Mouse (Mus musculus): ENCODE measurements around the gene Clec2d.
"Not testable (repeated sequence)": the region's sequence is repeated elsewhere in the genome, so short reads cannot be mapped to it uniquely, and the experiment has no call there.

Clec2d gene

DNA sequence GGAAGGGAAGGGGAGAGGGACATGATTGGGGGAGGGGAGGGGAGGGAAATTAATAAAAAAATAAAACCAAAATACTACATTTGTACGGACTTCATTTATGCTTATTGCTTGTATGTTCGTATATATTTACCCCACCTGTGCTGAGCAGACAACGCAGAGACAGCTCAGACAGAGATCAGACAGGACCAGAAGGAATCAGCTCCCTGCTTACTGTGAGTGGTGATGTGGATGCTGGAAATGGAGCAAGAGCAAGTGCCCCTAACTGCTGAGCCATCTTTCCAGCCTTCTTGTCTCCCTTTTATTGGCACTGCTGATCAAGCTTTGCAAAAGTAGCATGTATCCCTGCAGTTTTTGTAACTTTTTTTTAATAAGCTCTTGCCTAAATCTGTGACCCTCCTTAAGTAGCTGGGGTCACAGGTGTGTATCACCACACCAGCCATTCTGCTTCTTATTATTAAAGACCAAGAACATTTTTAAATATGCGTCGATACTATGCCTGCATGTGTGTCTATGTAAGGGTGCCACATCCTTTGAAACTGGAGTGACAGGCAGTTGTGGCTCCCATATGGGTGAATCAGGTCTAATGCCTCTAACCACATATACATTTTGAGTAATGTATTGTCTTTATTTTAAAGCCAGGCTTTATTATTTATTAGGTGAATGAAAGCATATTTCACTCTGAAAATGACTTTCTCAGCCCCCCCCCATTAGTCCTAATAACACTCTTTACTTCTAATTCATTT, 6.2 kb downstream of the Clec2d start:
- in situ Hi-C loops (cut with MboI): loop anchor here (10.0 kb wide), 2 partner anchors 48 to 332 kb away; no protein-coding TSS in a partner anchor

DNA sequence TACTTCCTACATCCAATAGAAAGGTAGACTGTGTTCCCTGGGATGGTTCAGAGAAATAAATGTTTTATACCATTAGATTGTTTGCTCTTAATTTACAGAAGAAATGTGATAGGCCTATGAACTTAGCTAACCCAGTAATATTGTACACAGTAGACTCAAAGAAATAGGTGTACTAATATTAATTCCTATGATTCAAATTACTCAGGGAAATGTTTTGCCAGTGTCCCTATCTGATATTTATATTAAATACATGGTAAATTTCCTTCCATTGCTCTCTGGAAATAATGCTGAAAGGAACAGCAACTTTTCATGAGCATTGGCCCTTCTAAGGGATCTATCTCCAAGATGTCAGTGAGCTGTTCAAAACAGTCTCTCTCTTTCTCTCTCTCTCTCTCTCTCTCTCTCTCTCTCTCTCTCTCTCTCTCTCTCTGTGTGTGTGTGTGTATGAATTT, 6.8 kb downstream of the Clec2d start:
- in situ Hi-C loops (cut with MboI): loop anchor here (10.0 kb wide), 2 partner anchors 48 to 332 kb away; no protein-coding TSS in a partner anchor

DNA sequence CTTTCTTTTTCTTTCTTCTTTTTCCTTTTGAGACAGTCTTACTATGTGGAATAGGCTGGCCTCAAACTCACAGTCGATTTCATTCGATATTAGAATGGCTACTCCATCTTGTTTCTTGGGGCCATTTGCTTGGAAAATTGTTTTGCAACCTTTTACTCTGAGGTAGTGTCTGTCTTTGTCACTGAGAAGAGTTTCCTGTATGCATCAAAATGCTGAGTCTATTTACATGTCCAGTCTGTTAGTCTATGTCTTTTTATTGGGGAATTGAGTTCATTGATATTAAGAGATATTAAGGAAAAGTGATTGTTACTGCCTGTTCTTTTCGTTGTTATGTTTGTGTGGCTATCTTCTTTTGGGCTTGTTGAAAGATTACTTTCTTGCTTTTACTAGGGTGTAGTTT, 7.4 kb downstream of the Clec2d start:
- in situ Hi-C loops (cut with MboI): loop anchor here (10.0 kb wide), 2 partner anchors 47 to 333 kb away; no protein-coding TSS in a partner anchor

- in situ Hi-C loops (cut with MboI): no loop called here
Observed at GRCm38 (mm10) chr6:129193431-129193830, 13.0 kb downstream of the Clec2d start.

- in situ Hi-C loops (cut with MboI): not testable (repeated sequence)
Observed at GRCm38 (mm10) chr6:129200066-129200465, 19.7 kb downstream of the Clec2d start.

GRCm38 (mm10) chr6:129202306-129202705, 21.9 kb downstream of the Clec2d start:
- in situ Hi-C loops (cut with MboI): no loop called here

DNA sequence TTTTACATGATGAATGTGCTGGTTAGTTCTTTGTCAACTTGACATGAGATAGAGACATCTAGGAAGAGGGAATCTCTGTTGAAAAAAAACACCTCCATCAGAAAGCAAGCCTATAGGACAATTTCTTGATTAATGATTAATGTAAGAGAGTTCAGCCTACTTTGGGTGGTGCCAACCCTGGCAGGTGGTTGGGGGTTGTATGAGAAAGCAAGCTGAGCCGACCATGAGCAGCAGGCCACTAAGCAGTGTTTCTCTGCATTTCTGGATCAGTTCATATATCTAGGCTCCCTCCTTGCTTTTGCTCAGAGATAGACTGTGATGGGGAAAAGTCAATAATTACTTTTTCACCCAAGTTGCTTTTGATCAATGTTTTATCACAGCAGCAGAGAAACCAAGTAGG, 23.9 kb downstream of the Clec2d start:
- in situ Hi-C loops (cut with MboI): no loop called here

DNA sequence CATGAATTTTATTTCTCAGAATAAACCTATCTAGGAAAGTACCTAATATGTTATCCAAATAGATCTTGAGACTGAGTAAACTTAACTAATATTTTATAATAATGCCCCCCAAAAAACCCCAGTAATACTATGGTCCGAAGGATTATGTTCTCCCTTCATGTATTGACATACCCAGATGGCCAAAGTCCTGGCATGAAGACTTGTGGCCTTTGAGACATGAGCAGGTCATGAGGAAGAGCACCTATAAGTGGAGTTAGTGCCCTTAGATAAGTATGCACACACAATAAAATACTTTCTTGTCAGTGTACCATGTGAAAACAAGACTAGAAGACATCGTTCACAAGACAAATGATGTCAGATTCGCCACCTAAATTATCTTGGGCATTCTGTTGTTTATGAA, 24.4 kb downstream of the Clec2d start:
- in situ Hi-C loops (cut with MboI): no loop called here

DNA sequence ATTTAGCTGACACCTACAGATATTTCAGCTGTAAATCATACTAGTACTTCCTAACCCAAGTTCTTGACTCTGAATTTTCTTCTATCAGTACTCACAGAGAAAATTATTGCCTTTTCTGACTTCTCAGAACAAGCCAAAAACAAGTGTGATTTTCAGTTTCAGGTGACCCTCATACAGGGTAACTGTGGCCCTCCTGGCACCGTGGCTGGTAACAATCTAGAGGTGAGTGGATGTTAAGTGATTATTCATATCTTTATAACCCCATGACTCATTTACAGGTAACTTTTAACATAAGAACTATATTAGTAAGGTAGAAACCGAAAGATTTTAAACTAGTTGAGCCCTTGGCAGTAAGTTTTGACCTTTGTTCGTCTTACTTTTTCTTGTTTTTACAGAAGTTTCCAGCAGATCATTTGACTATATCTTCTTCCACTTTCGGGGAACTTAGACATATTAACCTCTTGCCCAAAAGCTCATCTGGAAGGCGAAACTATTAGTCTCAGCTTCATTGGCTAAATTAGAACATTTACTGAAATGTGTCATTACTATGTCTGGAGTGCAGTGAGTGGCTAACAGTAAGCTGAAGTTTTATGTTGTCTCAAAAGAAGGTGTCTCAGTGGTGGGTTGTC, 28.6 kb downstream of the Clec2d start:
- in situ Hi-C loops (cut with MboI): no loop called here

GRCm38 (mm10) chr6:129209785-129210446, 29.5 kb downstream of the Clec2d start:
- in situ Hi-C loops (cut with MboI): no loop called here

DNA sequence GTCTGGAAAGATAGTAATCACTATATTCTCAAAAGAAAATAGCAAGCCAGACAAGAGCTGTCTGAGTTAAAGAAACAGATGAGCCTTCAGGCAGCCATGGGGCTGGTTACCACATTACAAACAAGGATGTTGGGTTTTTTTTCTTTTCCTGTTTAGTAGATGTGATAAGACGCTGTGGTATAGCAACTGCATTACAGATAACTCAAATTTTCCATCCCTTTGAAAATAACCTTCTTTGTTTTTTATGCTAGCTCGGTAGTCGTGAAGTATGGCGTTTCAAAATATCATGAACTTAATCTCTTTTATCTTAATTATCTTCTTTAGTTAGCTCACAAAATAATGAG, 30.0 kb downstream of the Clec2d start:
- in situ Hi-C loops (cut with MboI): no loop called here

DNA sequence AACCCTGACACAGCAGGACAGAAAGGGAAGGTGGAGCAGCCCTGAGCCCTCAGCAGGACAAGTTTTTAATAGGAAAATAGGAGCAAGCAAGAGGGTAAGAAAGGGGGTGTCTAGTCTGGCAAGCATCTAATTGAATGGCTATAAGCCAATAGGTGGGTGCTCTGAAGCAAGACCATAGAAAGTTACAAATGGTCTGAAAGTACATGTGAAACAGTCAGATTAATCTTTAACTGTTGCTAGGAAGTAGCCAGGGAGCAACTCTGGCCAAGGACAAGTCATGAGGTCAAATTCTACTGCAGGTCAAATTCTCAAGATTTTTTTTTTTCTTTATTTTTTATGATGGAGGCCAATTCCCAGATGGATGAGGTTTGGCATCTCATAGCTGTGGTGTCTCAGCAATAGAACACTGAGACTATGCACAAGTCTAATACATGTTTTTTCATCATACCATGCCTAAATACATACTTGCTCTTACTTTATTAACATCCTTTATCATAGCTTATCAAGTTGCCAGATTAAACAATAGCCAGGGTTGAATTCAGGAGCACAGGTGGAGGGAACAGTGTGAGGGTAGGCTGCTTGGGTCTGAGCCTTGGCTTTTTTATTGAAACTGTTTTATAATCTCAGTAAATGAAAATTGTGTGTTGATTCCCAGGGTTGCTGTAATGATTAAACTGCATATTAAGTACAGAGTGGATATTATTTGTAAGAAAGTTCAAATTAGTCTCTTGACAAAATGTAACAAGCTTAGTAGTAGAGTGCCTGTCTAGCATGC, 32.2 kb downstream of the Clec2d start:
- in situ Hi-C loops (cut with MboI): no loop called here

DNA sequence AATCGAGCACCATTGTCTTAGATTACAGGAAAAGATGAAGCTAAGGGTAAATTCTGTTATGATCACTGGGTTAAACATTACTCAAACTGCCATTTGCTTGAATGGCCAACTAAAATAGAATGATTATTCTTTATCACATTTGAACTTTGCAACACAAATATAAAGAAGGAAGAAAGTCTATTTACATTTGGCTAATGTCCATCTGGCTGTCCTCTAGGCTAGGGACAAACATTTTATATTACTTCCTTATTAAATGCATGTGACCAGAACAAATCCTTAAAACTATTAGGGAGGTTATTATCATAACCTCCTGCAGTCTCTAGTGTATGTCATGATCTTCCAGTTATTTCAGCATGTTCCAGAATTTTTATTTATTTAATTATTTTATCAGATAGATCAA, 33.1 kb downstream of the Clec2d start:
- in situ Hi-C loops (cut with MboI): no loop called here

DNA sequence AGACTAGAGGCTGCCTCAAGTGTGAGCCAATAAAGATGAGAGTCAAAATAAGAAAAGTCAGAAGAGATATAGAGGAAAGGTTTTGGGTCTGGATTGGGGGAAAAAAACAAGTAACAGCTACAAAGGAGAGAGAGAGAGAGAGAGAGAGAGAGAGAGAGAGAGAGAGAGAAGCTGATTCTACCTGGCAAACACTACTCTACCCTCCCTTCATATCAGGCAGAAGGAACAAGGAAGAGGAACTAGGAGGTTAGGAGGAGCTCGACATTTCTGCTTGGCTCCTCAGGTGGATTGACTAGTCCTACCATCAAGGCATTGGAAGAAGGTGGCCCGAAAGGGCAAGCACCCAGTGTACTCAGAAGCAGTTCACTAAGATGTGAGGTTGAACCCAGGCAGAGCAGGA, 33.8 kb downstream of the Clec2d start:
- in situ Hi-C loops (cut with MboI): no loop called here

GRCm38 (mm10) chr6:129215053-129215452, 34.6 kb downstream of the Clec2d start:
- in situ Hi-C loops (cut with MboI): no loop called here

- in situ Hi-C loops (cut with MboI): no loop called here
Observed at GRCm38 (mm10) chr6:129215886-129216637, 35.6 kb downstream of the Clec2d start.

GRCm38 (mm10) chr6:129216721-129217230, 36.4 kb downstream of the Clec2d start:
- in situ Hi-C loops (cut with MboI): no loop called here

DNA sequence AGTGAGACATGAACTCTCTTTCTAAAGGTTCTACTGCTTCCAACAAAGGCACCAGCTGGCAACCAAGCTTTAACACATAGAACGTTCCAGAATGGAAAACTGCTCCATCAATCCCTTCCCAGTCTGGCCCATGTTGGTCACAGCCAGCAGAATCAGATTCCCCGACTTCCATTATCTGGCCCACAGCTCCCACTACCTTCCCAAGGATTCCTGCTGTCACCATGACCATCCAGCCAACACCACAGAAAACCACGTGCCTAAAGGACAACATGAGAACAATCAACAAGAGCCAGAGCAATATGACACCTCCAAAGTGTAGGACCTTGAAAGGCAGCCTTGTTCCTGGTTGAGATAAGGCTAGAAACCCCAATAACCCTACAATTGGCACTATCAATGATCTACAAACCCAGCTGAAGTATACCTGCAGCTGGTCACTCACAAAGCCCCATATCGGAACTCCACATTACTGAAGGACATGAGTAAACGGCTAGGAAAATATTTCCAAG, 37.8 kb downstream of the Clec2d start:
- in situ Hi-C loops (cut with MboI): no loop called here

DNA sequence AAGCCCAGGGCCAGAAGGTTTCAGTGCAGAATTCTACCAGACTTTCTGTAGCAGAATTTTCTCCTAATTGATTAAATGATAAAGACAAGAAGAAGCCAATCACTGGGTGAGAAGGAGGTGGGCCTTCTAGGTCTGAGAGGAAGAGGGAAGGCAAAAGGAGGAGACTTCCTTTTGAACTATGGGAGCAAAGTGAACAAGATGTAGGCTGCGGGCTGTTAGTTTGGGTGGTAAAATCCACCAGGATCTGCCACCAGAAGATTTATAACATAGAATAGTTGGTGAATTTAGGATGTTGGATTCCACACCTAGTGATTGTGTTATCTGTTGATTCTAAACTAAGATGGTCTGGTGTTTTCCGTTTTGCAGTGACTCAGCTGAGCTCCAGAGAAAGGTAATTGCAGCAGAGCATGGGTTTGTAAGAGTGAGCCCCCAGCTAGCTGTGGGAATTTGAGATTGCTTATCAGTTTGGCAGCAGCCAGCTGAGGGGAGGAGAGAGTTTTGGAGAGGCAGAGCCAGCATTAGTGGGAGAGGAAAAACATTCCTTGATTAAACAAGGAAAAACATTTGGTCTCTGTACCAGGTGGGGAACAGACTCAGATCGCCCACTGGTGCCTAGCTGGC, 39.6 kb downstream of the Clec2d start:
- in situ Hi-C loops (cut with MboI): no loop called here

- in situ Hi-C loops (cut with MboI): no loop called here
Observed at GRCm38 (mm10) chr6:129221053-129221452, 40.6 kb downstream of the Clec2d start.
